Mouse (Mus musculus) forebrain, embryonic 14.5 days (tissue): ENCODE measurements at regions not wholly inside any gene's neighbourhood (a gene's known extent, or its start where the extent isn't known, plus 50 kb on each side); places are given as distances from the start of the nearest gene placed in this dataset.

ENCODE experiments used
- ATAC-seq: fragments of 200-750 bp; cut with Nextera tagmentation; 2 replicates; pipeline ENCODE4 v1.8.0; 2017; ENCODE audit warnings: mild to moderate bottlenecking, moderate library complexity
- DNase-seq: peaks from one replicate; pipeline ENCODE4 v3.0.0-alpha.2; 2015; ENCODE audit warnings: low spot score
- H3K27ac ChIP-seq: fragments of 300-500 bp; sonication (generic); 2 replicates; pipeline ENCODE4 v1.5.1; 2014; ENCODE audit warnings: low read depth, mild to moderate bottlenecking, control low read depth, low read length, moderate library complexity
- H3K27me3 ChIP-seq: fragments of 300-500 bp; sonication (generic); replicated peaks from 2 replicates; pipeline ENCODE4 v1.6.1; 2014; ENCODE audit warnings: low read length, control low read depth, mixed read lengths; ENCODE audit not compliant: control insufficient read depth, insufficient read depth
- H3K36me3 ChIP-seq: fragments of 300-500 bp; sonication (generic); 2 replicates; pipeline ENCODE4 v1.6.1; 2014; ENCODE audit warnings: low read length, control low read depth; ENCODE audit not compliant: control insufficient read depth, insufficient read depth
- H3K4me1 ChIP-seq: fragments of 300-500 bp; sonication (generic); 2 replicates; pipeline ENCODE4 v1.6.1; 2014; ENCODE audit warnings: antibody characterized with exemption, low read length, control low read depth; ENCODE audit not compliant: control insufficient read depth, insufficient read depth
- H3K4me2 ChIP-seq: fragments of 300-500 bp; sonication (generic); 2 replicates; pipeline ENCODE4 v1.6.1; 2014; ENCODE audit warnings: mild to moderate bottlenecking, control low read depth, low read length
- H3K4me3 ChIP-seq: fragments of 300-500 bp; sonication (generic); 2 replicates; pipeline ENCODE4 v1.5.1; 2014; ENCODE audit warnings: low read depth, low read length, control low read depth
- H3K9ac ChIP-seq: fragments of 300-500 bp; sonication (generic); 2 replicates; pipeline ENCODE4 v1.6.1; 2014; ENCODE audit warnings: mild to moderate bottlenecking, low read length, control low read depth, moderate library complexity
- H3K9me3 ChIP-seq: fragments of 300-500 bp; sonication (generic); replicated peaks from 2 replicates; pipeline ENCODE4 v1.6.1; 2016; ENCODE audit warnings: low read length, control low read depth, mixed read lengths; ENCODE audit not compliant: control insufficient read depth
- WGBS: fragments of 180-500 bp; shearing (Covaris S2); extraction: QIAGEN DNeasy Blood & Tissue Kit; methylation state at CpG from one replicate; pipeline ENCODE4 v1.1.7; 2014; 5-methylcytosine and 5-hydroxymethylcytosine counted together

DNA sequence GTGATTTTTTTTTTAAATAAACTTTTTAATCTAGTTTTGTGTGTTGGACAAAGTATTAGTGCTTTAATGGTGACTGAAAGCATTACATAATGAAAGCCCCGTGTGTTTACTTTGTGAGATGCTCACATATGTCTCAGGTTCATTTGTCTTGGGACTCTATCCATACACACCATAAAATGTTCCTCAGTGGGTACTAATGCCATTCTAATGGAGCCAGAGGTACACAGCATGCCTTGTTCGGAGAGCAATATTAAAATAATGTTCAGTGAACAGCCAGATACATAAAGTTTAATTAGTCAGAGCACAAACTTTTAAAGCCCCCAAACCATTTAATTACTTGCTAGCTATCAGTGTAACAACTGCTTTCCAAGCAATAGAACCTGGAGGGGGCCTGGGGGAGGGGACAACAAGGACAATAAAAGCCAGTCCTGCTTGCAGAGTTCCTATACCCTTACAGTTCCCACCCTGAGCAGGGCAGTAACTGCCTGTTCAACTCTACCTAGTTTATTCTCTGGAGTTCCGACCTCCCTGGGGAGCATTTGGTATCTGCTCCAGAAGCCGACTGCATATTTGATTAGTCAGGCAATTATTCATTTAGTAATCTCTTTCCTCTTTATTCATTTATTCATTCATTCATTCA is 108.0 kb upstream of the Arhgap28 start:
- Histone ChIP-seq H3K9me3 (no peaks in the 10 kb centered on the region), H3K27ac (no peak overlapping the region), H3K4me3 (no peak overlapping the region), H3K4me2 (no peak overlapping the region), H3K4me1 (no peaks in the 10 kb centered on the region), H3K36me3 (no peaks in the 10 kb centered on the region), H3K27me3 (no peaks in the 10 kb centered on the region), H3K9ac (no peak overlapping the region)
- DNase-seq: no peak
- 75% methylated on average over 4 of the region's 4 CpGs for WGBS
- no peak for ATAC-seq

DNA sequence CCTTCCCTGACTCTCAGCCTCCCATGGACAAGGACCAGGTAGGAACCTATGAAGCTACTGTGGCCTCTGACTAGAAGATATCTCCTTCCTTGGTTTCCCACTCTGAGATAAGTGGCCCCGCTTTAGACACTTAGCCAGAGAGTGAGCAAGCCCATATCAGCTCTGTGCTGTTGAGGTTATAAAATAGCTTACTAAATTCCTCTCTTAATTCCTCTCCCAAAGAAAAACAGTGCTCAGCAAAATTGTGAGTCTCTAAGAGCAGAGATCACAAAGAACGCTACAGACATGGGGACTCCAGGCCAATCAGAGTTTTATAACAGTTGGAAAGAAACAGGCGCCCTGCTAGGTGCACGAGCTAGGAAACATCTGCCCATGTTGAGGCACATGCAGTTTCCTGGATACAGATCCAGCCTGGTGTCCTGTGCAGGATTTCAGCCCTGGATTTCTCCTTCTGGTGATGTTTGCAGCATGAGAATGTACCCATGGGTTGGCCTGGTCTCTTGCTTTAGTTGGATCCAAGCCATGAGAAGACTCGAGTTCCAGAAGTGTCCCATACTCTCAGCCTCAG is 108.9 kb upstream of the Arhgap28 start:
- H3K27ac ChIP-seq: no peak overlapping the region
- H3K9me3 ChIP-seq: no peaks in the 10 kb centered on the region
- DNase-seq (no peak), ATAC-seq (no peak)
- no peak overlapping the region for H3K4me3 ChIP-seq
- H3K9ac ChIP-seq: no peak overlapping the region
- H3K36me3 ChIP-seq: no peaks in the 10 kb centered on the region
- H3K27me3 ChIP-seq: no peaks in the 10 kb centered on the region
- H3K4me1 ChIP-seq: no peaks in the 10 kb centered on the region
- 86% methylated on average over 5 of the region's 5 CpGs for WGBS
- H3K4me2 ChIP-seq: no peak overlapping the region

DNA sequence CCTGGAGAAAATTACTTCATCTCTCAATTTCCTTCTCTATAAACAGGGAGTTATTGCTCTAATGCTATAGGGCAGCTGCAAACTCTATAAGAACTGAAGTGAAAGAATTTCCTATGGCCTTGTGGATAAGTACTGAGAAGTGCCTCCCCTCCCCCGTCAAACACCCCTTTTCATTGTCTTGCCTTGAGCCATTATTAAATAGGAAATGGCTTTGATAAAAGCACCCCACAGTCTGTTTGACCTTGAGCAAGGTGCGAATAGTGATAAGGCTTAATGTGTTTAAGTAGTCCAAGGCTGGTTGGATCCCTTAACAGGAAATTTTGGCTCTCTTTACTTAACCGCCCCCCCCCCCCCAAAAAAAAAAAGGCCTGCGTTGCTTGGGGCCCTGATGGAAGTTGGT is 111.7 kb upstream of the Arhgap28 start:
- H3K27me3 ChIP-seq: no peaks in the 10 kb centered on the region
- WGBS: 80% methylated on average over 4 of the region's 4 CpGs

DNA sequence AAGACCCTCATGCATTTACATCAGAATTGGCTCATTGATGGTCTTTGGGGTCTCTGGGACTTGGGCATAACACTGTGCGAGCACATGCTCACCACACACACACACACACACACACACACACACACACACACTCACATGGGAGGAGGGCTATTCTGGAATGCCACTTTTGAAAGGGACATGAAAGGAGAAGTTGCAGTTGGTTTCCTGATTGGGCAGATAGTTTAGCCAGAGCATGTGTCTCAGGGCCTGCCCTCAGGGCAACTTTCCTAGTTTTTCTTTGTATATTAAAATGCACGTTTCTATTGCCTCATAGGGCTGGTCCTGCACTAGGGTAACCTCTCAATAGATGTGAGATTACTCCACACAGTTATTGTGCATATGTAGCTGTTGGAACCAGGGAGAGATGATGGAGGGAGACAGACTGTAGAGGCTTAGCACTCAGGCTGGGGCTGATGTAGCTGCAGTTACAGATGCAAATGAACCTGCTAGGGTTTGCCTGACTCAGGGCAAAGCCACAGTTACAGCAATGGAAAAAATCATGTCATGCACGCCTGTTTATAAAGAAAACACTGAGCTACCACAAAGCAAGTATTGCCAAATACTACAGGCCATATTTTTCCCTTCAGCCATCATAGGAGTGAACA is 115.3 kb upstream of the Arhgap28 start:
- H3K4me3 ChIP-seq: no peak overlapping the region
- no peak overlapping the region for H3K9ac ChIP-seq
- H3K36me3 ChIP-seq: no peaks in the 10 kb centered on the region
- H3K9me3 ChIP-seq: no peaks in the 10 kb centered on the region
- ATAC-seq (no peak), DNase-seq (no peak)
- no peak overlapping the region for H3K4me2 ChIP-seq
- no peak overlapping the region for H3K27ac ChIP-seq
- no peaks in the 10 kb centered on the region for H3K27me3 ChIP-seq
- H3K4me1 ChIP-seq: no peaks in the 10 kb centered on the region
- WGBS: 55% methylated on average over 3 of the region's 3 CpGs

More for the DNA sequence above, 111.7 kb upstream of the Arhgap28 start:
- no peak overlapping the region for H3K4me2 ChIP-seq
- DNase-seq (no peak), ATAC-seq (no peak)
- H3K9ac ChIP-seq: no peak overlapping the region
- H3K4me3 ChIP-seq: no peak overlapping the region
- H3K4me1 ChIP-seq: no peaks in the 10 kb centered on the region
- H3K9me3 ChIP-seq: no peaks in the 10 kb centered on the region
- no peaks in the 10 kb centered on the region for H3K36me3 ChIP-seq
- no peak overlapping the region for H3K27ac ChIP-seq

DNA sequence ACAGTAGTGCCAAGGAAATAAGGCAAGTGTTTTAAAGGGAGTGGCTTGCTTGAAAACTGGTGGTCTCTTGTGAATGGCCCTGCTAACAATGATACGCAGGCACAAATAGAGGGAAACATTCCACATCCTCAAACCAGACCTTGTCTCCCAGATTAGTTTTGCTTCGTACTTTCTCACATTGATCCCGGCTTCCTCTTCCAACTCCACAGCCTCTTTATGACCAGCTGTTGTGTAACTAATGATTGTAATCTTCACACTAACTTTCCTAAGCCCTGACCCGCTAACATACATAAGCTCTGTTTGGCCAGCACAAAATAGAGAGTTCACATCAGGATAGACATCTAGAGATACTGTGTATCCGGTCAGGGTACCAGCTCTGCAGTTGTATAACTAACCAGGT is 116.3 kb upstream of the Arhgap28 start:
- H3K27me3 ChIP-seq: no peaks in the 10 kb centered on the region
- H3K4me2 ChIP-seq: no peak overlapping the region
- H3K4me1 ChIP-seq: no peaks in the 10 kb centered on the region
- H3K27ac ChIP-seq: no peak overlapping the region
- DNase-seq: no peak
- no peak overlapping the region for H3K9ac ChIP-seq
- no peak overlapping the region for H3K4me3 ChIP-seq
- no peak for ATAC-seq
- 94% methylated on average over 5 of the region's 5 CpGs for WGBS
- H3K9me3 ChIP-seq: no peaks in the 10 kb centered on the region
- no peaks in the 10 kb centered on the region for H3K36me3 ChIP-seq

DNA sequence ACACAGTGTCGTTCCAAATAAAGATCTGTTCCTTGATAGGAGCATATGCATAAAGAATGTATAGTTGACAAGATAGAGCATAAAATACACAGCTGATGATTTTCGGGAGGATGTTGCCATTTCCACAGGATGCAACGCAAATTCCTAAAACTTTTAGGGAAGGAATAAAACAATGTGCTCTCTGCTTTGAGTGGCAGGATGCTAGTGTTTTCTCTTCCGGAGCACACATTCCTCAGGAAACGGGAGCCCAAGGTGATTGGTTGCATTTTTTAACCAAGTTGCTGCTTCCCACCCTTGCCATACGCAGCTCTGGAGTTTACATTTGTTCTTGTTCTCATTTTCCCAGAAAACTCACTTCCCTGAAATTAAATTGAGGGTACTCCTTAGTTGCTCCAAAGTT is 116.8 kb upstream of the Arhgap28 start:
- no peaks in the 10 kb centered on the region for H3K4me1 ChIP-seq
- H3K9ac ChIP-seq: no peak overlapping the region
- H3K9me3 ChIP-seq: no peaks in the 10 kb centered on the region
- WGBS: 88% methylated on average over 6 of the region's 6 CpGs
- ATAC-seq (no peak), DNase-seq (no peak)
- no peaks in the 10 kb centered on the region for H3K27me3 ChIP-seq
- no peak overlapping the region for H3K4me2 ChIP-seq
- H3K27ac ChIP-seq: no peak overlapping the region
- no peaks in the 10 kb centered on the region for H3K36me3 ChIP-seq
- H3K4me3 ChIP-seq: no peak overlapping the region

DNA sequence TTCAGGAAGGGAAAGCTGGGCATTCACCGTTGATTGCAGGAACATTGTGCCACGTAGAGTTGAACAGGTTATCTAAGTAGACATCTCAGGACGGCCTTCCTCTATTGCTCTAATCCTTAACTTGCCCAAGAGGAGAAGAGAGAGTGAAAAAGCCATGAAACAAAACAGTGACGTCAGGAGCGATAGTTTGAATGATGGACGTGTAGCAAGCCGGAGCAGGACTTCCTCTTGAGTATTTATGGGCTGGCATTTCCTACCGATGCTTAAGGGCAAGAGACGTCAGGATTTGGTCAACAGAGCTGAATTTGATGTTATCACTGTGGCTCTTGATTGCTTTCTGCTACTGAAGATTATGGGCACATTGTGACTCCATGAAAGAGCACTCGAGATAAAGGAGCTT is 130.5 kb upstream of the Arhgap28 start:
- no peaks in the 10 kb centered on the region for H3K4me1 ChIP-seq
- DNase-seq (no peak), ATAC-seq (no peak)
- H3K9me3 ChIP-seq: no peaks in the 10 kb centered on the region
- H3K36me3 ChIP-seq: no peaks in the 10 kb centered on the region
- H3K27ac ChIP-seq: no peak overlapping the region
- H3K9ac ChIP-seq: no peak overlapping the region
- no peaks in the 10 kb centered on the region for H3K27me3 ChIP-seq
- H3K4me3 ChIP-seq: no peak overlapping the region
- no peak overlapping the region for H3K4me2 ChIP-seq
- 84% methylated on average over 10 of the region's 10 CpGs for WGBS

DNA sequence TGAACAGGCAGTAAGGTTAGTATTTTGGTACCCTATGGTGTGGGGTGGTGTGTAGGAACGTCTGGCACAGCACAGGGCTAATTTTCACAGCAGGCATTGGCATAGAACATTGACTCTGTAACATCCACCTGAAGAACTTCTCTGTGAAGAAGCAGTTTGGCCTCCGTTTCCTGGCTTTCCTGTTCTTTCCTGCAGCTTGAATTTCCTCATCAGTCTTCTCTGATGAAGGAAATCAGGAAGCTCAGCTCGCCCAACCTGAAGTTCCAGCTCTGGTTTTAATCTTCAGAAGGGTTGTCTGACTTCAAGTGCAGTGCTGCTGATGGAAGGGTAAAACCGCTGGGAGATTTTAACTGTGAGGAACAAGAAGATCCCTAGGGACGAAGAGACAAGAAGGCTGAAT is 131.5 kb upstream of the Arhgap28 start:
- no peaks in the 10 kb centered on the region for H3K9me3 ChIP-seq
- H3K4me2 ChIP-seq: no peak overlapping the region
- 79% methylated on average over 5 of the region's 5 CpGs for WGBS
- no peaks in the 10 kb centered on the region for H3K27me3 ChIP-seq
- no peak overlapping the region for H3K27ac ChIP-seq
- no peak for DNase-seq
- H3K4me1 ChIP-seq: no peaks in the 10 kb centered on the region
- no peak overlapping the region for H3K9ac ChIP-seq
- H3K4me3 ChIP-seq: no peak overlapping the region
- H3K36me3 ChIP-seq: no peaks in the 10 kb centered on the region
- no peak for ATAC-seq

DNA sequence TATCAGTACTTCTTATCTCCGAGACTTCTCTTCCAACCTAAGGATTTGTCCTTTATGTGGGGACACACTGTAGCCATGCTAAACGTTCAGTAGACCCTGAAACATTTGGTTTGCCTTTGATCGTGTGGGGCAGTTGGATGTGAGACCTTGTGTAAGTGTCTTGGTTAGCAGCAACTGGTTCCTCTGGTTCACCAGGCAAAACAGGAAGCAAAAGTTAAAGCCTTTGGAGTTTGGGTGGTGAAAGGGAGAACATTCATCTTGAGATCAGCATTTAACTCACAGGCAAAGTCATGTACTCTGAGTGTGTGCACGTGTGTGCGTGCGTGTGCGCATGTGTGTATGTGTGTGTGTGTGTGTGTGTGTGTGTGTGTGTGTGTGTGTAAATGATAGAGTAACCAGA is 130.3 kb upstream of the L3mbtl4 start:
- no peak overlapping the region for H3K9ac ChIP-seq
- ATAC-seq: no peak
- WGBS: 90% methylated on average over 7 of the region's 7 CpGs

More for the DNA sequence above, 130.3 kb upstream of the L3mbtl4 start:
- DNase-seq: no peak
- no peak overlapping the region for H3K4me2 ChIP-seq
- no peak overlapping the region for H3K27ac ChIP-seq
- H3K4me3 ChIP-seq: no peak overlapping the region
- no peaks in the 10 kb centered on the region for H3K4me1 ChIP-seq
- H3K9me3 ChIP-seq: no peaks in the 10 kb centered on the region; the same call in 1 of the 2 replicates
- H3K27me3 ChIP-seq: no peaks in the 10 kb centered on the region
- H3K36me3 ChIP-seq: no peaks in the 10 kb centered on the region
